Mouse (Mus musculus) erythroblast, embryonic 14.5 days (primary cell): ENCODE data around the gene Apoa1.

Experiments used
- GATA1 ChIP-seq: IDR thresholded peaks from 2 replicates; pipeline ENCODE4 v1.6.1; 2012; ENCODE audit warnings: low read length, inconsistent platforms, mixed read lengths
- TAL1 ChIP-seq: IDR thresholded peaks from 3 replicates; pipeline ENCODE4 v1.6.1; 2012; ENCODE audit warnings: low read length, inconsistent platforms, mixed read lengths

GRCm38 (mm10) chr9:46188370-46188769 is 40.0 kb upstream of the Apoa1 start:
- TF ChIP-seq TAL1: no peak
- no peak for TF ChIP-seq GATA1
